Mouse (Mus musculus) cerebral cortex, adult 2 months (tissue): ENCODE measurements around the gene Cep57l1.

Experiments used
- WGBS: fragments of 180-500 bp; shearing (Covaris S2); methylation state at CpG from one replicate; pipeline ENCODE4 v1.1.7; 2018; 5-methylcytosine and 5-hydroxymethylcytosine counted together

Cep57l1 gene

GRCm38 (mm10) chr10:41816516-41816915, 6.8 kb upstream of the Cep57l1 start:
- 73% methylated on average over 5 of the region's 5 CpGs for WGBS

GRCm38 (mm10) chr10:41814305-41814853, 4.7 kb upstream of the Cep57l1 start:
- WGBS: 90% methylated on average over 6 of the region's 6 CpGs

GRCm38 (mm10) chr10:41812566-41812965, 2.9 kb upstream of the Cep57l1 start:
- 61% methylated on average over 6 of the region's 6 CpGs for WGBS

- WGBS: under 1% methylated on average over 36 of the region's 36 CpGs
Observed at GRCm38 (mm10) chr10:41810564-41811455, 1.1 kb upstream of the Cep57l1 start.

GRCm38 (mm10) chr10:41809080-41809770, 446 bp downstream of the Cep57l1 start:
- WGBS: 2% methylated on average over 25 of the region's 25 CpGs

- 93% methylated on average over 2 of the region's 2 CpGs for WGBS
Observed at GRCm38 (mm10) chr10:41805729-41806355, 3.8 kb downstream of the Cep57l1 start.

- 82% methylated on average over 3 of the region's 3 CpGs for WGBS
Observed at GRCm38 (mm10) chr10:41804711-41805110, 5.0 kb downstream of the Cep57l1 start.

- WGBS: 98% methylated on average over 8 of the region's 8 CpGs
Observed at GRCm38 (mm10) chr10:41803467-41803866, 6.2 kb downstream of the Cep57l1 start.

- 98% methylated on average over 8 of the region's 8 CpGs for WGBS
Observed at GRCm38 (mm10) chr10:41797253-41797652, 12.4 kb downstream of the Cep57l1 start.

GRCm38 (mm10) chr10:41792375-41792774, 17.3 kb downstream of the Cep57l1 start:
- WGBS: 93% methylated on average over 6 of the region's 6 CpGs

- 89% methylated on average over 6 of the region's 6 CpGs for whole genome bisulfite sequencing
Observed at GRCm38 (mm10) chr10:41767254-41767653, 42.4 kb downstream of the Cep57l1 start.

- 72% methylated on average over 4 of the region's 4 CpGs for WGBS
Observed at GRCm38 (mm10) chr10:41766280-41766679, 43.4 kb downstream of the Cep57l1 start.

GRCm38 (mm10) chr10:41765586-41765985, 44.1 kb downstream of the Cep57l1 start:
- 91% methylated on average over 4 of the region's 4 CpGs for WGBS

- 82% methylated on average over 3 of the region's 3 CpGs for WGBS
Observed at GRCm38 (mm10) chr10:41763741-41764385, 45.8 kb downstream of the Cep57l1 start.

GRCm38 (mm10) chr10:41760866-41761265, 48.8 kb downstream of the Cep57l1 start:
- WGBS: 92% methylated on average over 3 of the region's 3 CpGs

- WGBS: 97% methylated on average over 5 of the region's 5 CpGs
Observed at GRCm38 (mm10) chr10:41757226-41757625, 52.4 kb downstream of the Cep57l1 start.

GRCm38 (mm10) chr10:41751867-41752480, 57.7 kb downstream of the Cep57l1 start:
- WGBS: 70% methylated on average over 14 of the region's 14 CpGs

- 67% methylated on average over 3 of the region's 3 CpGs for WGBS
Observed at GRCm38 (mm10) chr10:41749306-41749705, 60.4 kb downstream of the Cep57l1 start.

- 38% methylated on average over 5 of the region's 5 CpGs for WGBS
Observed at GRCm38 (mm10) chr10:41746554-41746953, 63.1 kb downstream of the Cep57l1 start.

GRCm38 (mm10) chr10:41744006-41744405, 65.7 kb downstream of the Cep57l1 start:
- WGBS: 72% methylated on average over 4 of the region's 4 CpGs

- 91% methylated on average over 2 of the region's 2 CpGs for WGBS
Observed at GRCm38 (mm10) chr10:41740221-41740620, 69.5 kb downstream of the Cep57l1 start.
